Mouse (Mus musculus) thymus, adult 18-20 months (tissue): ENCODE data around the gene Obox8.

Experiments
- DNase-seq, 2 experiments: peaks; one replicate each; pipeline ENCODE4 v3.0.0; 2022; ENCODE audit warnings: mixed read lengths in 2 of 2

Gene Obox8

GRCm38 (mm10) chr7:14333457-14333856, at the start of gene Obox8:
Gene Obox8 (minus strand): TSS chr7:14333557.
- DNase-seq, result no peak

DNA sequence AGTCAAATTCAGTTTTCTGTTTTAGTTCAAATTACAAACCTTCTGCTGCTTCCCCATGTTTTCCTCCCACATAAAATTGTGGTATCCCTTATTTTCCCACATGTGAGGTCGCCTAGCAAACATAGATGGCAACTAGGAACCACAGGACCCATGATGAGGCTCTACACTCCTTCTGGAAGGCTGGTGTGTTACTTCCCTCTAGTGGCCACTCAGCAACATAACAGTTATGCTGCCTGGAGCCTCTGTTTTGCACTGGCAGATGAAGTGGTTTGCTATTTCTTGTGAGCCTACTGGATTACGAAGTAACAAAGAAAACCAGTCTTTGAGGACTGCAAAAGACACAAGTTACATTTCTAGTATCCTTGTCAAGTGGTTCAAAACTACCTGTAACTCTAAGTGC, 16.1 kb downstream of the Obox8 start:
- DNase-seq, result no peak

DNA sequence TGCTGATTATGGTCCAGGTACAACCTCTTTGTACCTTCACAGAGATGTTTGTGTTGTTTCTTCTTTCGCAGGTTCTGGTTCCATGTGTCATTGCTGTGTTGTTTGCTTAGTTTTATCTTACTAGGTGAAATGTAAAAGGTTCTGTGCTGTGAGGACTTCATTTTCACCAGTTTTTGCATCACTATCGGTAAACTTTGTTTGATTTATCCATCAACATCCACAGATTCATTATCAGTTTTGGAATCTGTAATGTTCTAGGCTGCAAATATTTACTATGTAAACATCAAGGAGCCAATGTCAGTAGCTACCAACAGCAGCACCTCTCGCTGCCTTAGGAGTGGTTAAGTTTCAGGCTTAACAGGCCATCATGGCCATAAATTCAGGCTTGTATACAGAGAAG, 24.7 kb downstream of the Obox8 start:
- DNase-seq, result no peak

DNA sequence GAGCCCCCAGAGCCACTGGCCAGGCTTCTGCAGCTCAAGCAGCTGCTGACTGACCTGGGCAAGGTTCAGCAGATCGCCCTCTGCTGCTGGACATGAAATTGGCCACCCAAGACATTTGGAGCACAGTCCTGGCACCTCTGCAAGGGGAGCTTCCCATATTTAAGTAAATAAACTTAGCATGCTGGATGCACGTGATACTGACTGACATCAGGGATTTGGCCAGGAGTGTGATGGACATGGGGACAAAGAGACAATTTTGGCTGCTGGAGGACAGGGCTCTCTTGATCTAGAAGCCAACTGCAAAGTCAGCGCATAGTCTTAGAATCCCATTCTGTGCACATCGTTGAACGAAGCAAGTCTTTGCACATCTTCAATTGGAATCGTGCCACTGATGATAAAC, 25.8 kb downstream of the Obox8 start:
- no peak for DNase-seq
